Mouse (Mus musculus): ENCODE results near the gene Fsd1. TPM values are rescaled to one million over a fixed set of nuclear protein-coding genes. Genes with fewer than 3 reads are reported as not detected.

The Fsd1 gene
- polyA plus RNA-seq, 1 experiment from 2014 or later: 74.4 TPM

DNA sequence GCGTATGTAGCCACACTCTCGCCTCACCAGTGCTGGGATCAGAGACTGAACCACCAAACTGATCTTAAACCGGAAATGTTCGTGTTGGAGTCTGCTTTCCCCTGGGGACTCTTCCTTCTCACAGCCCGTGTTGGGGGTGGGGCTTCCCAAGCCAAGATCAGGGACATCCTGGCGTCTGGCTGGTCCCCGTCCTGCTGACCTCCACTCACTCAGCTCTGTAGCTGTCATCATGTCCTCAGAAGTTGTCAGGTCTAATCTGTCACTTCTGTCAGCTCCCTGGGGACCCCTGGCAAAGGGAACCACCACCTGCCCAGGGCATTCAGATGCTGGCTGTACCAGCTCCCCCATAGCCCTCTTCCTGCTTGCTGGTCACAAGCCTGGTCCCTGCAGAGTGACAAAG lies 18.1 kb upstream of the Fsd1 start:
- Histone ChIP-seq H3K27ac (peak overlapping the region; percentile 90; the same call in 1 of the 2 replicates), H3K27me3 (ENCODE audit: poor library complexity, severe bottlenecking) (peaks cover 30% of the 10 kb centered on the region), H3K36me3 (replicated peaks) (peaks cover 61% of the 10 kb centered on the region), H3K9me3 (no peaks in the 10 kb centered on the region), H3K4me1 (peaks cover 45% of the 10 kb centered on the region), H3K4me3 (no peak overlapping the region)
- DNase-seq (ENCODE audit: extremely low spot score, low spot score): no peak
- 75% methylated on average over 7 of the region's 7 CpGs for WGBS

DNA sequence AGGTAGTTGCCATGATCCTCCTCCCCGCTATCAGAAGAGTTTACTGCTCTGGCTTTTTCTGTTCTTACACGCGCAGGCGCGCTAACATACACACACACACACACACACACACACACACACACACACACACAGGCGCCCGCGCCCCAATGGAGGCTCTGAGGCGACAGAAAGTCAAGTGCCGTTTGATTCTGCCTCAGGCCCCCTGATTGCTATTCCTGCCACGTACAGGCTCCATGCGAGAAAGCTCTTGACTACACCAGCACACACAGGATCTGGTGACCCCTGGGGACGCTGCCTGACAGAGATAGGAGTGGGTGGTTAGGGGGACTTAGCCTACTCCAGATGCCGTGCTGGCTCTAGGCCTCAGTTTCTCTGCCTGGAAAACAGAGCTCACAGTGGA lies 16.7 kb upstream of the Fsd1 start:
- Histone ChIP-seq H3K9me3 (no peaks in the 10 kb centered on the region), H3K4me1 (peaks cover 45% of the 10 kb centered on the region), H3K36me3 (replicated peaks) (peaks cover 61% of the 10 kb centered on the region), H3K4me3 (peak overlapping the region; percentile 65), H3K27me3 (ENCODE audit: poor library complexity, severe bottlenecking) (peaks cover 30% of the 10 kb centered on the region), H3K27ac (peak overlapping the region; percentile 90)
- peak; percentile 54 for DNase-seq (ENCODE audit: extremely low spot score, low spot score)
- 58% methylated on average over 14 of the region's 14 CpGs for WGBS

DNA sequence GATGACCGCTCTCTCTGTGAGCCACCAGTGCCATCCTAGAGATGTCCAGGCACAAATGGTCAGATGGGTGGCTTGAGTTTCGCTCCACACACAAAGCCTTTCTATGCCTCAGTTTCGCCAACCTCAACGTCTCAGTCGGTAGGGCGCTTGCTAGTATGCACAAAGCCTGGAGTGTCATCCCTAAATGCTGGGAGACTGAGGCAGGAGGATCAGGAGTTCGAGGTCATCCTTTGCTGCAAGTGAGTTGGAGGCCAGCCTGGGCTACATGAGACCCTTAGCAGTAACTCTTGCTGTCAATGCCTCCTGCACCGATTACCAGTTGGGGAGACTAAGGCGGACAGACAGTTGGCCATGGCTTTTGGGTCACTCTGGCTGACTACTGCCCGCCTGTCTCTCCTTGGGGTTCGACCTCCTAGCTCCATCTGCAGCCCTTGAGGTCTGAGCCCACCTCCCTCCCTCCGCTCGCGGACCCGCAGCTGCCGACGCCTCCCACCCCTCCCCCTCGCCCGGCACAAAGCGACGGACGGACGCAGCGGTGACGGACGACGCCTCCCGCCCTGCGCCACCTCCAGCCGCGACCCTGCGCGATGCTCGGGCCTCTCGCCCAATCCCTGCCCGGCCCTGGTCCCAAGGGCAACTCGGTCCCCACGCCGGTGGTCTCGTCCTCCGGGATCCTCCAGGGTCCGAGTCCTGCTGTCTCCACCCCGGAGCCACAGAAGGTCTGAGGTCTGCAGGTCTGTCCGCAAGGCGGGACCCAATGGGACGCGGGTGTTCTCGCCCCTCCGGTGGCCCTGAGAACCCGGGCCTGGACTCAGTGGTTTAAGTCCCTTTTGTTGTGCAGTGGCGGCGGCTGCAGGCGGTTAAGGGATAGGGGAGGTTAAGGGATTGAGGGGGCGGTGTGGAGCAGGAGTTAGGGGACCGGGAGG lies 16.1 kb upstream of the Fsd1 start, which contains the start of gene Shd:
Shd (plus strand) TSS at position 502 of the 926 bp plus-strand sequence.
- peak; percentile 85 for DNase-seq (ENCODE audit: extremely low spot score, low spot score)
- Histone ChIP-seq H3K4me1 (peaks cover 45% of the 10 kb centered on the region), H3K36me3 (replicated peaks) (peaks cover 60% of the 10 kb centered on the region), H3K27ac (peak within 1 kb of the TSS; percentile 90), H3K27me3 (ENCODE audit: poor library complexity, severe bottlenecking) (peaks cover 30% of the 10 kb centered on the region), H3K4me3 (peak within 1 kb of the TSS; percentile 65), H3K9me3 (no peaks in the 10 kb centered on the region)
- 8% methylated on average over 55 of the region's 55 CpGs for WGBS

DNA sequence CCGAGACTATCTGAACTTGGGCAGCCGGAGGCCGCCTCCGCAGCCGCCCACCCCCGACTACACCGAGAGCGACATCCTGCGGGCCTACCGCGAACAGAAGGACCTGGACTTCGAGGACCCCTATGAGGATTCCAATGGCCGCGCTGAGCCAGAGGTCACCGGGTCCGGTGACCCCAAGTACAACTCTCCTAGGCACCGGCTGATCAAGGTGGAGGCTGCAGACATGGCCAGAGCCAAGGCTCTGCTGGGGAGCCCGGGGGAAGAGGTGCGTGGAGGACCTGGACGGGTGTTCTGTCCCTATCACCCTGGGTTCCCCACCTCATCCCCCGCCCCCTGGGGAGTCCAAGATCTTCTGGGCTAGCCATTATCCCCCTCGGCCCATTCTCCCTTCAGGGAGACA lies 14.9 kb upstream of the Fsd1 start:
- Histone ChIP-seq H3K9me3 (no peaks in the 10 kb centered on the region), H3K27me3 (ENCODE audit: poor library complexity, severe bottlenecking) (peaks cover 30% of the 10 kb centered on the region), H3K27ac (peak overlapping the region; percentile 90), H3K4me3 (peak overlapping the region; percentile 65), H3K36me3 (replicated peaks) (peaks cover 48% of the 10 kb centered on the region), H3K4me1 (peaks cover 50% of the 10 kb centered on the region)
- DNase-seq (ENCODE audit: extremely low spot score, low spot score): no peak
- 25% methylated on average over 22 of the region's 22 CpGs for whole genome bisulfite sequencing

DNA sequence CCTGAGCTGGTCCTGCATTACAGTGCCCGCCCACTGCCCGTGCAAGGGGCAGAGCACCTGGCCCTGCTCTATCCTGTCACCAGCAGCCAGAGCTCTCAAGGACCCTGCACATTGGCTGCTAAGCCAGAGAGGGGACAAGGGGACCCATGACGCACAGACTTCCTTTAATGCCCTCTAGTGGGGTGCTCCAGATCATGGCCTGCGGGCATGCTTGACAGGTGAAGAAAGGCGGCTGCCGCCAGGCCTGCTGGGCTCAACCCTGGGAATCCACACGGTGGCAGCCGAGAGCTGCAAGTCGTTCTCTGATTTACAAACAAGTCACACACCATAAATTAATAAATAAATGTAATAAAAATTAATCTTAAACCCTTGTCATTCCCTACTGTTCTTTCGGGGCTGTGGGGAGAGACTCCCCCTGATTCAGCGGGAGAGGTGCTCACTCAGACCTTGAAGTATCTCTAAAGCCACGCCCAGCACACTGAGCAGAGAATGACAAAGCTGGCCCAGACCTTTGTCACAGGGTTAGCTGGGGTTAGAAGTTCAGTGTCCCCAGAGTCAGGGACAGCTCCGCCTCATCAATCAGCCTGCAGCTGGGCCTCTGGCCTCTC lies 9.9 kb upstream of the Fsd1 start:
- H3K27ac ChIP-seq: peak overlapping the region; percentile 26; the same call in 1 of the 2 replicates
- H3K4me1 ChIP-seq: peaks cover 25% of the 10 kb centered on the region
- peak; percentile 69 for DNase-seq (ENCODE audit: extremely low spot score, low spot score)
- H3K4me3 ChIP-seq: no peak overlapping the region
- WGBS: 17% methylated on average over 13 of the region's 13 CpGs
- H3K36me3 ChIP-seq (replicated peaks): peaks cover 27% of the 10 kb centered on the region
- no peaks in the 10 kb centered on the region for H3K9me3 ChIP-seq
- H3K27me3 ChIP-seq (ENCODE audit: poor library complexity, severe bottlenecking): peaks cover 15% of the 10 kb centered on the region

DNA sequence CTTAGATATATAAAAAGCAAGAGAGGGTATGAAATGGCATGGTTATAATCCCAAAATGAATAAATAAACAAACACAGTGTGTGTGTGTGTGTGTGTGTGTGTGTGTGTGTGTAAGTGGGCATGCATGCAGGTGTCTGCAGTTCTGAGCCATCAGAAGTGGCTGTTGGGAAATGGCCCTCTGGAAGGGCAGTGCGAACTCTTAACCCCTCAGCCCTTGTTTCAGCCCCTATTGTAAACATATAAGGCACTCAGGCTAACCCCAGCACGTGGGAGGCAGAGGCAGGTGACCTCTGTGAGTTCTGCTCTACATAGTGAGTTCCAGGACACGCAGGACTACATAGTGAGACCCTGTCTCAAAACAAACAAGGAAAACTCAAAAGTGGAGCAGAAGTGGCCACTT lies 9.0 kb upstream of the Fsd1 start:
- peaks cover 27% of the 10 kb centered on the region for H3K36me3 ChIP-seq (replicated peaks)
- no peak for DNase-seq (ENCODE audit: extremely low spot score, low spot score)
- 54% methylated on average over 3 of the region's 3 CpGs for WGBS
- peaks cover 8% of the 10 kb centered on the region for H3K27me3 ChIP-seq (ENCODE audit: poor library complexity, severe bottlenecking)
- no peak overlapping the region for H3K27ac ChIP-seq
- H3K4me1 ChIP-seq: peaks cover 20% of the 10 kb centered on the region
- H3K4me3 ChIP-seq: no peak overlapping the region
- H3K9me3 ChIP-seq: no peaks in the 10 kb centered on the region

DNA sequence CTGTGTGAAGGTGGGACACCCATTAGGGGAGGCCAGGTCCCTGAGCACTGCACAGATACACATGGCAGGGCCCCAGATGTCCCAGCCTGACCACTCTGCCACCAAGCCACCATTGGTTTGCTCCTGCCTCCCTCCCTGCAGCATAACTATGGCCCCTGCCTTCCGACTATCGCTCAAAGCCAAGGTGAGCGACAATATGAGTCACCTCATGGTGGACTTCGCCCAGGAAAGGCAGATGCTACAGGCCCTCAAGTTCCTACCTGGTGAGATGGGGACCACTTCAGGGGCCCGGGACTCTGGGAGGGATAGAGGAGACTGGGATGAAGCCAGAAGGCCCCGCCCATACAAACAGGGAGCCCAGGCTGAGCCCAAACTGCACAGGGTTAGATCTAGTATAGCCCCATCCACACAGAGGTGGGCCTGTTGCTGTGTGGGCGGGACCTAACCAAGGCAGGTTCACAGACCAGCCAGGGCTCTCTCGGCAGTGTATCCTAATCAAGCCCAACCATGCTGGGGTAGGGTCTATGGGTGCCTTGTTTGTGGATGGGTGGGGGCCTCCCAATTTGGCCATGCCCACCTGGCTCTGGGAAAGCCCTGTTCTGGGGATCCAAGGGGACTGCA lies 4.1 kb downstream of the Fsd1 start:
- Histone ChIP-seq H3K36me3 (replicated peaks) (peaks cover 53% of the 10 kb centered on the region), H3K9me3 (no peaks in the 10 kb centered on the region), H3K4me3 (no peak overlapping the region), H3K27ac (no peak overlapping the region), H3K4me1 (peaks cover 13% of the 10 kb centered on the region), H3K27me3 (ENCODE audit: poor library complexity, severe bottlenecking) (no peaks in the 10 kb centered on the region)
- no peak for DNase-seq (ENCODE audit: extremely low spot score, low spot score)
- WGBS: 89% methylated on average over 8 of the region's 8 CpGs

DNA sequence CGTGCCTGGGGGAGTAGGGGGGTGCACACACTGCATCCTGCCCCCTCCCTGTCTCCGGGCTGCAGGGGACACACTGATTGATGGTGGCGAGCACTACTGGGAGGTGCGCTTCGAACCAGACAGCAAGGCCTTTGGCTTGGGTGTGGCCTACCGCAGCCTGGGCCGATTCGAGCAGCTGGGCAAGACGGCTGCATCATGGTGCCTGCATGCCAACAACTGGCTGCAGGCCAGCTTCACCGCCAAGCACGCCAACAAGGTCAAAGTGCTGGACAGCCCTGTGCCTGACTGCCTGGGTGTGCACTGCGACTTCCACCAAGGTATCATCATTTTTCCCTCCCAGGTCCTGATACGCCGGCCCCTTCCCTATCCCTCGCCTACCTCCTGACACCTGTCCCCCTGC lies 9.7 kb downstream of the Fsd1 start:
- no peak overlapping the region for H3K4me3 ChIP-seq
- peaks cover 13% of the 10 kb centered on the region for H3K4me1 ChIP-seq
- H3K36me3 ChIP-seq (replicated peaks): peaks cover 61% of the 10 kb centered on the region
- no peak overlapping the region for H3K27ac ChIP-seq
- WGBS: 92% methylated on average over 15 of the region's 15 CpGs
- H3K27me3 ChIP-seq (ENCODE audit: poor library complexity, severe bottlenecking): peaks cover 17% of the 10 kb centered on the region
- 0 out of 2 replicates have a peak, but pooled peaks cover 4% of the 10 kb centered on the region for H3K9me3 ChIP-seq
- no peak for DNase-seq (ENCODE audit: extremely low spot score, low spot score)

DNA sequence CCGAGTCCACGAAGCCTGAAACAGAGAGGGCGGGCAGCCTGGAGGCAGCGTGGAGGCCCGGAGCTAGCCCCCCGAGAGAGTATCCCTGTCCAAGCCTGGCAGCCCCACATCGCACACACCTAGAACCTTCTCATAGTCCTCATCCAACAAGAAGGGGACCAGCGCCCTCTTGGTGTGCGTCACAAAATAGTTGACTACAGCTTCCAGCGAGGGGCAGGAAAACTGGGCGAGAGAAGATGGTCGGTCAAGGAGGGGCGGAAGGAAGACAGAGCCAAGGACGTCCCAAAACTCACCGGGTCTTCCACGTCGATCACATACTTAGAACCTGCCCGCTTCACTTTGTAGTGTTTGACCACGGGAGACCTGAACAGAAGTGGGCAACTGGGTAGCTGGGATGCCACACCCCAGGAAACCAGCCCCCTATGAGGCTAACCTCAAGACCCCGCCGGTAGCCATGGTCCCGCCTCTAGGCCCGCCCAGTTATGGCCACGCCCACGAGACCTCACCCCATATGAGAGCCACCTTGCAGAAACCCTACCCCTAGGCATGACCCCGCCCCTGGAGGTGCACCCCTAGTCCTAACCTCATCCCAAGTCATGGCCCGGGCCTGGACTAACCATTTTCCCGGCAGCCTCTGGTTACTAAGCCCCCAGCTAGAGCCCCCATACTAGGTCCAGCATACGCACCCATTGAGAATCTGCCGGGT lies 13.6 kb downstream of the Fsd1 start:
- Histone ChIP-seq H3K4me3 (peak overlapping the region; percentile 42), H3K27me3 (ENCODE audit: poor library complexity, severe bottlenecking) (peaks cover 30% of the 10 kb centered on the region), H3K36me3 (replicated peaks) (peaks cover 30% of the 10 kb centered on the region), H3K4me1 (peaks cover 13% of the 10 kb centered on the region), H3K27ac (peak overlapping the region; percentile 60; the same call in 1 of the 2 replicates), H3K9me3 (0 out of 2 replicates have a peak, but pooled peaks cover 4% of the 10 kb centered on the region)
- 5% methylated on average over 30 of the region's 30 CpGs for WGBS
- no peak for DNase-seq (ENCODE audit: extremely low spot score, low spot score)

DNA sequence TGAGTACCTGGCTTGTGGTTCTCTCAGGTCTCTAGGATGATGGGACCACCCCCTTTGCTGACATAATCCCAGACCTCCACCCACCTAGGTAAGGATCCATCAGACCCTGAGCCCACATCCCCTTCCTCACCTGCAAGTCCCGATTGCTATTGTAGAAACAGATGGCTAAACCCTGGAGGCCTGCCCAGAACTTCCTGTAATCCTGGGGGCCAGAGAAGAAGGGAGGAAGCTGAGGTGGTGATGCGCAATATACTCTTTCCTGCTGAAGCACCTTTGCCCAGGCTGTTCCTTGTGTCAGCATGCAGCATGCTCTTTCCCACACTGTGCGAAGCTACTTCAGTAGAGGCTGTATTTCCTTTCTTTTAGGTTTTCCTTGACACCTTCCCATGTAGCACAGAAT lies 16.7 kb downstream of the Fsd1 start:
- no peak for DNase-seq (ENCODE audit: extremely low spot score, low spot score)
- Histone ChIP-seq H3K36me3 (replicated peaks) (peaks cover under 1% of the 10 kb centered on the region; the same call in 1 of the 2 replicates), H3K4me1 (peaks cover 28% of the 10 kb centered on the region), H3K9me3 (no peaks in the 10 kb centered on the region), H3K4me3 (no peak overlapping the region), H3K27ac (no peak overlapping the region), H3K27me3 (ENCODE audit: poor library complexity, severe bottlenecking) (peaks cover 36% of the 10 kb centered on the region)
- WGBS: 85% methylated on average over 3 of the region's 3 CpGs

DNA sequence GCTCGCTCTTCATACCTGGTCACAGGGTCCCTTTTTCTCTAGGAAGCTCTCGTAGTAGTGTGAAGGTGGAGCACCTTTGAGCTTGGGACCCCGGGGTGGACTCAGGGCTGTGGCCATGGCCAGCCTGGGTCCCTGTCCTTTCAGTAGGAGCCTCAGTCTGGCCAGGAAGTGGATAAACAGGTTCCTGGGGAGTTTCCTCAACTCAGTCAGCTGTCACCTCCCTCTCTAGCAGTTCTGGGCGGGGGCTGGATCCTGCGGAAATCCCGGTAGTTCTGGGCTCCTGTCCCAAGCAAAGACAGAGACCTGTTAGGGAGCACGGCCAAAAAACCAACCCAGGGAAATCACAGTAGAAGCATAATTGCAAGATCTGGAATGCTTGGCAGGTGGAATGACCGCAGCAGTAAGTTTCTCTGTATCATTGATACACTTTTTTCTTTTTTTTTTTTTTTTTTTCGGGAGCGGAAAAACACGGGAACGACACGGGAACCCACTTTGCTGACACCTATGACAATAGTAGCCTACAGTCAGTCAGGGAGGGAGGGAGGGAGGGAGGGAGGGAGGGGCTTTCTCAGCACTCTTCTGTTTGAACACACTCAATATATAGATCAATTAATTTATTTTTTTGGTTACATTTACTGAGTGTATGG lies 19.2 kb downstream of the Fsd1 start, which contains the start of the genes Stap2 and Mpnd:
Stap2 (minus strand) TSS at position 170 of the 647 bp plus-strand sequence.
Mpnd (plus strand) TSS at position 297 of the 647 bp plus-strand sequence.
- no peaks in the 10 kb centered on the region for H3K9me3 ChIP-seq
- H3K4me1 ChIP-seq: peaks cover 38% of the 10 kb centered on the region
- peaks cover 5% of the 10 kb centered on the region; the same call in 1 of the 2 replicates for H3K36me3 ChIP-seq (replicated peaks)
- 57% methylated on average over 13 of the region's 13 CpGs for whole genome bisulfite sequencing
- no peak within 1 kb of the TSS for H3K27ac ChIP-seq
- peaks cover 23% of the 10 kb centered on the region for H3K27me3 ChIP-seq (ENCODE audit: poor library complexity, severe bottlenecking)
- peak within 1 kb of the TSS; percentile 12; the same call in 1 of the 2 replicates for H3K4me3 ChIP-seq
- peak; percentile 38 for DNase-seq (ENCODE audit: extremely low spot score, low spot score)
